Mouse (Mus musculus): ENCODE measurements at regions not wholly inside any gene's neighbourhood (a gene's known extent, or its start where the extent isn't known, plus 50 kb on each side); places are given as distances from the start of the nearest gene placed in this dataset.

GRCm38 (mm10) chr2:78972288-78973117, 104.6 kb downstream of the Ube2e3 start:
- Histone ChIP-seq H3K27ac (ENCODE audit: insufficient read depth, low read length) (no peak overlapping the region), H3K4me3 (ENCODE audit: insufficient read depth, low read length) (no peak overlapping the region), H3K4me1 (ENCODE audit: control insufficient read depth, insufficient read depth, low read length) (no peaks in the 10 kb centered on the region)
- TF ChIP-seq CTCF (IDR thresholded peaks at IDR 0.05; ENCODE audit: borderline replicate concordance, insufficient read depth, low read length), result no peak
- TF ChIP-seq POLR2A (IDR thresholded peaks at IDR 0.05; ENCODE audit: low read depth, low read length), result no peak

GRCm38 (mm10) chr2:78973811-78974210, 105.9 kb downstream of the Ube2e3 start:
- Histone ChIP-seq H3K4me1 (ENCODE audit: control insufficient read depth, insufficient read depth, low read length) (no peaks in the 10 kb centered on the region), H3K4me3 (ENCODE audit: insufficient read depth, low read length) (no peak overlapping the region)
- TF ChIP-seq CTCF (IDR thresholded peaks at IDR 0.05; ENCODE audit: borderline replicate concordance, insufficient read depth, low read length), result no peak
- TF ChIP-seq POLR2A (IDR thresholded peaks at IDR 0.05; ENCODE audit: low read depth, low read length), result no peak

GRCm38 (mm10) chr2:78974683-78975392, 106.9 kb downstream of the Ube2e3 start:
- Histone ChIP-seq H3K27ac (ENCODE audit: insufficient read depth, low read length) (no peak overlapping the region), H3K4me1 (ENCODE audit: control insufficient read depth, insufficient read depth, low read length) (no peaks in the 10 kb centered on the region; the same call in 1 of the 2 replicates), H3K4me3 (ENCODE audit: insufficient read depth, low read length) (no peak overlapping the region)
- no peak for TF ChIP-seq POLR2A (IDR thresholded peaks at IDR 0.05; ENCODE audit: low read depth, low read length)
- TF ChIP-seq CTCF (IDR thresholded peaks at IDR 0.05; ENCODE audit: borderline replicate concordance, insufficient read depth, low read length), result no peak

More at GRCm38 (mm10) chr2:78973811-78974210, 105.9 kb downstream of the Ube2e3 start:
- no peak overlapping the region for H3K27ac ChIP-seq (ENCODE audit: insufficient read depth, low read length)

GRCm38 (mm10) chr2:78975393-78975774, 107.5 kb downstream of the Ube2e3 start:
- Histone ChIP-seq H3K4me3 (ENCODE audit: insufficient read depth, low read length) (no peak overlapping the region), H3K4me1 (ENCODE audit: control insufficient read depth, insufficient read depth, low read length) (no peaks in the 10 kb centered on the region; the same call in 1 of the 2 replicates), H3K27ac (ENCODE audit: insufficient read depth, low read length) (no peak overlapping the region)
- no peak for TF ChIP-seq POLR2A (IDR thresholded peaks at IDR 0.05; ENCODE audit: low read depth, low read length)
- no peak for TF ChIP-seq CTCF (IDR thresholded peaks at IDR 0.05; ENCODE audit: borderline replicate concordance, insufficient read depth, low read length)

DNA sequence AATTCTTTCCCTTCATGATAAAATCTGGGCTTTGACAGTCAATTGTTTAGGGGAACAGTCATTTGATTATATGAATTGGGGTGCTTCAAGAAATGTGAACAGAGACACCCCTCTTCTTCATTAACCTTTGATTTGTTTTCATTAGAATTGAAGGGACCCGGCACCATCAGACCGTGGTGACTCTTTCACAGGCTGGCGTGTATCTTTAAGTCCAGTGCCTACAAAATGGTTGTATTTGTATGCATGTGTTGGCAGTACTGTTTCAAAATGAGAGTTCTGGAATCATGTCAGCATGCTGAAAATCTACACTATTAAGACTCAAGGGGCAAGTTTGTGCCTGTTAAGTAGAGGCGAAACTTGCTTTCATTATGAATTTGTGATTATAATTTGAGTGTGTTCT, 108.2 kb downstream of the Ube2e3 start:
- Histone ChIP-seq H3K27ac (ENCODE audit: insufficient read depth, low read length) (no peak overlapping the region), H3K4me1 (ENCODE audit: control insufficient read depth, insufficient read depth, low read length) (peaks cover 3% of the 10 kb centered on the region; the same call in 1 of the 2 replicates), H3K4me3 (ENCODE audit: insufficient read depth, low read length) (no peak overlapping the region)
- no peak for TF ChIP-seq CTCF (IDR thresholded peaks at IDR 0.05; ENCODE audit: borderline replicate concordance, insufficient read depth, low read length)
- TF ChIP-seq POLR2A (IDR thresholded peaks at IDR 0.05; ENCODE audit: low read depth, low read length), result no peak

DNA sequence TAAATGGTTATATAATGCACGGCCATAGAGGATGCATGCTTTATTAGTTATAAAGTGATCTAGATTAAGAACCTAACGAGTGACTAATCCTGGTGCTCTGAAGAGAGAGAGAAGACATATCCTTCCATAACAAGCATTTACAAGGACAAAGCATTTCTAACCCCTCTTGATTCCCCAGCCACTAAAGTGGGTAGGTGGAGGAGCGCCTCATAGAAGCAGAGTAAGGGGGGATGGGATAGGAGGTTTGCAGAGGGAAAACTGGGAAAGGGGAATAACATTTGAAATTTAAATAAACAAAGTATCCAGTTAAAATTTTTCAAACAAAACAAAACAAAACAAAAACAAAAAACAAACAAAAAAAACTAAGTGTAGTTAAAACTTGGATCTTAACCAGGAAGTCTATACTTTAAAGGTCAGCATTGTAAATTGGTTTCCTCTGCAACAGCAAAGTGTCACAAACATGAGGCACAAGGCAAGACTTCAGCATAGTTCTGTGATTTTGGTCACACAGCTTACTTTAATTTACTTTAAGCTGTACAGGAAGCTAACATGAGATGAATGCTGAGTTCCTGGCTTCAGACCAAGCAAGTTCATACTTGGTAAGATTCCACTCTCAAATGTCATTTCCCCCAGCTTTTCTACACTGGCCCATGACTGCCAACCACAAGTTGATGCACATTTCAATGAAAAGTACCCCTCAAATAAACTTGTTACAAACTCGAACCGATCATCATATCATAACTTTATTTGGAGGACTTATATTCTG, 109.9 kb downstream of the Ube2e3 start:
- H3K4me3 ChIP-seq (ENCODE audit: insufficient read depth, low read length), result no peak overlapping the region
- H3K4me1 ChIP-seq (ENCODE audit: control insufficient read depth, insufficient read depth, low read length), result peaks cover 3% of the 10 kb centered on the region; the same call in 1 of the 2 replicates
- H3K27ac ChIP-seq (ENCODE audit: insufficient read depth, low read length), result peak overlapping the region; percentile 48
- TF ChIP-seq POLR2A (IDR thresholded peaks at IDR 0.05; ENCODE audit: low read depth, low read length) (no peak), CTCF (IDR thresholded peaks at IDR 0.05; ENCODE audit: borderline replicate concordance, insufficient read depth, low read length) (no peak)

DNA sequence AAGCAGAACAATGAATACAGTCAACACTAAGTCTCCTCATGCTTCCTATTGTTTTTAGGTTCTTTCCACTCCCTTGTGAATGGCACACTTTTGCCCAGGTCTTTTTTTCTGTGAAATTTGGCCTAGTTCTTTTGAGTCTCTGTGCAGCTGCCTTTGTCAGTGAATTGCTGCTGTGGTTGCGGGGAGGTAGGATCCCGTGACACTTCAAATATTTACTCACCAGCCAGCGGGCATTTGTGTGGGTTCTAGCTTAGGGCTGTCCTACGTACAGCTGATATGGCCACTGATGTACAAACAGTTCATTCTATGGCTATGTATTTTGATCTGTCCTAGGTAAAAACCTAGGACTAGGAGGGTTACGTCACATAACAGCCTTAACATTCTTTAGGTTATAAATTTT, 112.1 kb downstream of the Ube2e3 start:
- no peak overlapping the region for H3K4me3 ChIP-seq (ENCODE audit: insufficient read depth, low read length)
- H3K4me1 ChIP-seq (ENCODE audit: control insufficient read depth, insufficient read depth, low read length), result peaks cover 3% of the 10 kb centered on the region; the same call in 1 of the 2 replicates
- no peak for TF ChIP-seq POLR2A (IDR thresholded peaks at IDR 0.05; ENCODE audit: low read depth, low read length)
- TF ChIP-seq CTCF (IDR thresholded peaks at IDR 0.05; ENCODE audit: borderline replicate concordance, insufficient read depth, low read length), result no peak
- H3K27ac ChIP-seq (ENCODE audit: insufficient read depth, low read length), result no peak overlapping the region

DNA sequence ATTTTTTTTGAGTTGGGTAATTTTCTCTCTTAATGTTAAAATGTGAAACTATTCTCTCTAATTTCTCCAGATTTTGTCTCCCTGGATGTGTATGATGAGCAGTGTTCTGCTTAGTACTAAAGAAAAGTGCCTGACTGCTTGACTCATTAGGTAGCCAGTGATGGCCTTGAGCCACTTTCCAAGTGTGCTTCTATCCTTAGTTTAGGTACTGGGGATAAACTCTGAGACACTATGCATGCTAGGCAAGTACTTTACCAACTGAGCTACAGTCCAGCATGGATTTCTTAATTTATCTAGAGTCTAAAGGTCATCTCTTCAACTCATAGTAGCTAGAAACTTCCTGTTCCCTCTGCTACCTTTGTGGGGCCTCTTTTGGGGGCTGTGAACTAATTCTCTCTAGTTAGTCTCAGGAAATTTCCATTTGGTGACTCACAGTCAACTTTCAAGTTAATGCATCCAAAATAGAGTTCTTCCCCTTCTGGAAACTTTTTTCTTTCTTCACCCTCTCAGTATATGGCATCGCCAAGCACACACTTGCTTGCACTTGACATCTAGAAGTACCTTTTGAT, 112.8 kb downstream of the Ube2e3 start:
- peak overlapping the region; percentile 26 for H3K27ac ChIP-seq (ENCODE audit: insufficient read depth, low read length)
- TF ChIP-seq POLR2A (IDR thresholded peaks at IDR 0.05; ENCODE audit: low read depth, low read length) (no peak), CTCF (IDR thresholded peaks at IDR 0.05; ENCODE audit: borderline replicate concordance, insufficient read depth, low read length) (no peak)
- H3K4me1 ChIP-seq (ENCODE audit: control insufficient read depth, insufficient read depth, low read length), result peaks cover 3% of the 10 kb centered on the region; the same call in 1 of the 2 replicates
- no peak overlapping the region for H3K4me3 ChIP-seq (ENCODE audit: insufficient read depth, low read length)

DNA sequence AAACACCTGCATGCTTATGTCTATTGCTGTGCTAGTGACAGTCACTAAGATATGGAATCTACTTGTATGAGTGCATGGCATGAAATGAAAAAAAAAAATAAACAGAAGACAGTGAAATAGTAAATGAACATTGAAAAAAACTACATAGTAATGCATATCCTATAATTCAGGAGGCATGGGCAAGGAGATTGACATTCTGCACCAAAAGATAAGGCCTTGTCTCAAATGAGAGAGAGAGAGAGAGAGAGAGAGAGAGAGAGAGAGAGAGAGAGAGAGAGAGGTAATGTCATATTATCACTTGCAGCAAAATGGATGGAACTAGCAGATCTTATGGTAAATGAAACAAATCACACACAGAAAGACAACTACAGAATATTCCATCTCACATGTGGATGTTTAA, 115.4 kb downstream of the Ube2e3 start:
- H3K4me1 ChIP-seq (ENCODE audit: control insufficient read depth, insufficient read depth, low read length), result peaks cover 3% of the 10 kb centered on the region; the same call in 1 of the 2 replicates
- TF ChIP-seq POLR2A (IDR thresholded peaks at IDR 0.05; ENCODE audit: low read depth, low read length) (no peak), CTCF (IDR thresholded peaks at IDR 0.05; ENCODE audit: borderline replicate concordance, insufficient read depth, low read length) (no peak)
- H3K27ac ChIP-seq (ENCODE audit: insufficient read depth, low read length), result no peak overlapping the region
- H3K4me3 ChIP-seq (ENCODE audit: insufficient read depth, low read length), result no peak overlapping the region

Data from embryonic fibroblast, embryonic 13.5 days (primary cell).